Mouse (Mus musculus) lung, adult 2 months (tissue): ENCODE measurements around the gene Pemt. TPM values are rescaled to one million over a fixed set of nuclear protein-coding genes. Genes with fewer than 3 reads are reported as not detected.

Source experiments
- DNase-seq: peaks from one replicate; pipeline ENCODE4 v3.0.0; 2022
- H3K4me1 ChIP-seq: fragments of 200-500 bp; 2 replicates; pipeline ENCODE4 v1.6.1; 2011; ENCODE audit warnings: low read length; ENCODE audit not compliant: control insufficient read depth, insufficient read depth
- H3K4me3 ChIP-seq: fragments of 200-500 bp; replicated peaks from 2 replicates; pipeline ENCODE3; 2011; ENCODE audit warnings: low read depth, mild to moderate bottlenecking, control low read depth, low read length; ENCODE audit errors: extremely low read depth
- CTCF ChIP-seq: fragments of 200-500 bp; IDR thresholded peaks from 2 replicates; pipeline ENCODE4 v1.5.1; 2011; ENCODE audit warnings: mild to moderate bottlenecking, low read length, control low read depth; ENCODE audit not compliant: insufficient read depth
- POLR2A ChIP-seq: fragments of 200-500 bp; IDR thresholded peaks from 2 replicates; pipeline ENCODE4 v1.6.1; 2011; ENCODE audit warnings: low read depth, mild to moderate bottlenecking, control low read depth, low read length, borderline replicate concordance; ENCODE audit errors: extremely low read depth
- WGBS: fragments of 180-500 bp; shearing (Covaris S2); methylation state at CpG from one replicate; pipeline ENCODE4 v1.1.7; 2018; 5-methylcytosine and 5-hydroxymethylcytosine counted together
- polyA plus RNA-seq: library from polyadenylated mRNA; depleted of rRNA; stranded (reverse); fragments of >200 nt; gene quantifications from 2 replicates; pipeline ENCODE4 v1.2.3, GENCODE M21; 2012

Pemt gene
- polyA plus RNA-seq, 1 experiment: 6.4 TPM

GRCm38 (mm10) chr11:60076790-60077189 lies 30.5 kb upstream of the Pemt start:
- Histone ChIP-seq H3K4me1 (no peaks in the 10 kb centered on the region), H3K4me3 (no peak overlapping the region)
- WGBS: 19% methylated on average over 4 of the region's 4 CpGs
- TF ChIP-seq CTCF: peak; percentile 63
- no peak for TF ChIP-seq POLR2A
- peak; percentile 50 for DNase-seq

GRCm38 (mm10) chr11:60076183-60076582 lies 29.9 kb upstream of the Pemt start:
- TF ChIP-seq POLR2A (no peak), CTCF (no peak)
- no peaks in the 10 kb centered on the region for H3K4me1 ChIP-seq
- 80% methylated on average over 3 of the region's 3 CpGs for WGBS
- DNase-seq: no peak
- H3K4me3 ChIP-seq: no peak overlapping the region

- no peaks in the 10 kb centered on the region for H3K4me1 ChIP-seq
- 41% methylated on average over 15 of the region's 15 CpGs for WGBS
- no peak overlapping the region for H3K4me3 ChIP-seq
- DNase-seq: no peak
- TF ChIP-seq POLR2A (no peak), CTCF (no peak)
Observed at GRCm38 (mm10) chr11:60073936-60074502, 27.7 kb upstream of the Pemt start.

GRCm38 (mm10) chr11:60073121-60073520 lies 26.8 kb upstream of the Pemt start:
- Histone ChIP-seq H3K4me1 (no peaks in the 10 kb centered on the region), H3K4me3 (no peak overlapping the region)
- DNase-seq: no peak
- TF ChIP-seq CTCF (no peak), POLR2A (no peak)

- no peak for TF ChIP-seq CTCF
- H3K4me1 ChIP-seq: no peaks in the 10 kb centered on the region
- H3K4me3 ChIP-seq: no peak overlapping the region
- WGBS: 73% methylated on average over 6 of the region's 6 CpGs
- DNase-seq: no peak
Observed at GRCm38 (mm10) chr11:60071221-60071620, 24.9 kb upstream of the Pemt start.

- Histone ChIP-seq H3K4me3 (no peak overlapping the region), H3K4me1 (no peaks in the 10 kb centered on the region)
- 21% methylated on average over 8 of the region's 8 CpGs for WGBS
- no peak for TF ChIP-seq POLR2A
- peak; percentile 84 for TF ChIP-seq CTCF
- DNase-seq: peak; percentile 52
Observed at GRCm38 (mm10) chr11:60070599-60070998, 24.3 kb upstream of the Pemt start.

GRCm38 (mm10) chr11:60068631-60069030 lies 22.3 kb upstream of the Pemt start:
- Histone ChIP-seq H3K4me3 (no peak overlapping the region), H3K4me1 (no peaks in the 10 kb centered on the region)
- TF ChIP-seq POLR2A (no peak), CTCF (no peak)
- no peak for DNase-seq

GRCm38 (mm10) chr11:60067646-60068045 lies 21.4 kb upstream of the Pemt start:
- no peak for TF ChIP-seq POLR2A
- TF ChIP-seq CTCF: no peak
- DNase-seq: no peak
- WGBS: 87% methylated on average over 4 of the region's 4 CpGs
- Histone ChIP-seq H3K4me1 (no peaks in the 10 kb centered on the region), H3K4me3 (no peak overlapping the region)

GRCm38 (mm10) chr11:60065267-60065666 lies 19.0 kb upstream of the Pemt start:
- DNase-seq: no peak
- Histone ChIP-seq H3K4me3 (no peak overlapping the region), H3K4me1 (no peaks in the 10 kb centered on the region)
- WGBS: 64% methylated on average over 1 of the region's 1 CpGs
- no peak for TF ChIP-seq CTCF
- TF ChIP-seq POLR2A: no peak

GRCm38 (mm10) chr11:60061504-60062006 lies 15.3 kb upstream of the Pemt start:
- no peaks in the 10 kb centered on the region for H3K4me1 ChIP-seq
- WGBS: 65% methylated on average over 4 of the region's 4 CpGs
- DNase-seq: no peak
- H3K4me3 ChIP-seq: no peak overlapping the region
- TF ChIP-seq POLR2A (no peak), CTCF (no peak)

GRCm38 (mm10) chr11:60060026-60060425 lies 13.7 kb upstream of the Pemt start:
- no peak for TF ChIP-seq POLR2A
- no peak for TF ChIP-seq CTCF
- 89% methylated on average over 2 of the region's 2 CpGs for WGBS
- DNase-seq: no peak
- no peaks in the 10 kb centered on the region for H3K4me1 ChIP-seq
- no peak overlapping the region for H3K4me3 ChIP-seq
